ENCODE assay signal across 9 mouse cellular contexts in genomic region chr7:25314606-25315305, GRCm38 (mm10). TPM values are rescaled to one million over a fixed set of nuclear protein-coding genes. Genes with fewer than 3 reads are reported as not detected.
DNase-seq lines count a peak whose midpoint lies in the region; ATAC-seq and TF ChIP-seq lines count a peak whose summit lies in the region.
"Had no signal": no experiment of that assay in that cellular context is flagged by ENCODE, and none has a peak within 500 bp of the region (broad histone marks: within the 10 kb centered on the region; RNA-seq: fewer than 3 reads in every experiment).

No protein-coding gene starts in this region.

- H3K9me3 ChIP-seq in lung, postnatal 0 days (ENCODE audit: low read length), result no peaks in the 10 kb centered on the region
- H3K9me3 ChIP-seq in limb, embryonic 12.5 days, result no peaks in the 10 kb centered on the region
- no peaks in the 10 kb centered on the region for H3K9me3 ChIP-seq in stomach, embryonic 14.5 days (ENCODE audit: control insufficient read depth, low read depth, low read length)

- peak overlapping the region; percentile 53 for H3K4me2 ChIP-seq in lung, postnatal 0 days (replicated peaks; ENCODE audit: low read depth, low read length)
- peak overlapping the region; percentile 81 for H3K4me2 ChIP-seq in limb, embryonic 12.5 days
- H3K4me2 ChIP-seq in stomach, embryonic 14.5 days (replicated peaks; ENCODE audit: low read depth, low read length), result peak overlapping the region; percentile 73

- no peak for ATAC-seq in CD4-positive, CD25-positive, alpha-beta regulatory T cell, adult 4 months
- no peak for ATAC-seq in lung, postnatal 0 days
- no peak for ATAC-seq in limb, embryonic 12.5 days (ENCODE audit: insufficient number of reproducible peaks, insufficient read depth, low FRiP score, low TSS enrichment, low read depth)
- ATAC-seq in stomach, embryonic 14.5 days (ENCODE audit: insufficient number of reproducible peaks, insufficient read depth, low FRiP score, low read depth), result no peak

- TF ChIP-seq EP300 in lung, postnatal 0 days (IDR thresholded peaks at IDR 0.05), result no peak

- 3% methylated on average over 43 of the region's 51 CpGs for WGBS in lung, postnatal 0 days
- 2% methylated on average over 51 of the region's 51 CpGs for WGBS in limb, embryonic 12.5 days
- WGBS in stomach, embryonic 14.5 days, result 2% methylated on average over 51 of the region's 51 CpGs

- no peak overlapping the region for H3K9ac ChIP-seq in lung, postnatal 0 days (replicated peaks; ENCODE audit: low read depth)
- H3K9ac ChIP-seq in limb, embryonic 12.5 days (replicated peaks), result peak overlapping the region; percentile 53
- H3K9ac ChIP-seq in stomach, embryonic 14.5 days (replicated peaks; ENCODE audit: low read depth, low read length), result no peak overlapping the region

- peaks cover 14% of the 10 kb centered on the region for H3K4me1 ChIP-seq in lung, postnatal 0 days (ENCODE audit: insufficient read depth, low read depth, low read length)
- H3K4me1 ChIP-seq in limb, embryonic 12.5 days (replicated peaks), result peaks cover 23% of the 10 kb centered on the region
- H3K4me1 ChIP-seq in stomach, embryonic 14.5 days (ENCODE audit: control insufficient read depth, insufficient read depth, low read length), result peaks cover 20% of the 10 kb centered on the region; the same call in 1 of the 2 replicates

- no peak overlapping the region for H3K27ac ChIP-seq in lung, postnatal 0 days (ENCODE audit: low read length)
- no peak overlapping the region for H3K27ac ChIP-seq in limb, embryonic 12.5 days
- H3K27ac ChIP-seq in stomach, embryonic 14.5 days (ENCODE audit: low read length), result no peak overlapping the region
- H3K27ac ChIP-seq: macrophage had no signal

- peaks cover 35% of the 10 kb centered on the region; the same call in 1 of the 2 replicates for H3K27me3 ChIP-seq in lung, postnatal 0 days (replicated peaks; ENCODE audit: insufficient read depth, low read length)
- peaks cover 55% of the 10 kb centered on the region for H3K27me3 ChIP-seq in limb, embryonic 12.5 days
- H3K27me3 ChIP-seq in stomach, embryonic 14.5 days (ENCODE audit: control insufficient read depth, insufficient read depth, low read length), result 0 out of 2 replicates have a peak, but pooled peaks cover 18% of the 10 kb centered on the region

- H3K36me3 ChIP-seq in lung, postnatal 0 days (ENCODE audit: insufficient read depth, low read length), result no peaks in the 10 kb centered on the region
- H3K36me3 ChIP-seq in limb, embryonic 12.5 days, result no peaks in the 10 kb centered on the region
- no peaks in the 10 kb centered on the region for H3K36me3 ChIP-seq in stomach, embryonic 14.5 days (ENCODE audit: control insufficient read depth, insufficient read depth, low read length)

- TF ChIP-seq CTCF in lung, postnatal 0 days (IDR thresholded peaks at IDR 0.05), result no peak

- H3K4me3 ChIP-seq in lung, postnatal 0 days (ENCODE audit: low read depth, low read length), result peak overlapping the region; percentile 29
- H3K4me3 ChIP-seq in limb, embryonic 12.5 days (replicated peaks), result peak overlapping the region; percentile 49
- peak overlapping the region; percentile 36 for H3K4me3 ChIP-seq in stomach, embryonic 14.5 days (ENCODE audit: low read depth, low read length)

- DNase-seq in CD4-positive, CD25-positive, alpha-beta regulatory T cell, adult 2 months (ENCODE audit: low read depth, low spot score), result peak; percentile 37
- no peak for DNase-seq in lung, postnatal 0 days (ENCODE audit: low spot score)
- no peak for DNase-seq in lung, postnatal 10 days
- no peak for DNase-seq in natural killer cell, adult 2 months (ENCODE audit: low spot score in 2 of 2)
- DNase-seq in lung, postnatal 36 days, result no peak

RNA-seq across cellular contexts. Expression of gene Megf8, which starts 2.2 kb away (rescaled TPM):
- polyA plus RNA-seq in CD4-positive, CD25-positive, alpha-beta regulatory T cell, adult 4 months (2017; shearing (Covaris generic)), result under 1 TPM; 0.10 to 0.11 TPM
- 5.6 and 6.3 TPM in 2 replicates for polyA plus RNA-seq in lung, postnatal 0 days (2015; fragmentation: Nextera tagmentation; extraction: Ambion mirVana)
- polyA plus RNA-seq in limb, embryonic 12.5 days (2016; fragmentation: Nextera tagmentation; extraction: Ambion mirVana), result 21.6 and 21.7 TPM in 2 replicates
- 12.2 and 13.0 TPM in 2 replicates for polyA plus RNA-seq in stomach, embryonic 14.5 days (2014; fragmentation: Nextera tagmentation; extraction: Ambion mirVana)

RNA-seq across cellular contexts. Expression of gene Tmem145, which starts 8.8 kb away (rescaled TPM):
- polyA plus RNA-seq in CD4-positive, CD25-positive, alpha-beta regulatory T cell, adult 4 months (2017; shearing (Covaris generic)), result not detected
- polyA plus RNA-seq in lung, postnatal 0 days (2015; fragmentation: Nextera tagmentation; extraction: Ambion mirVana), result 0.08 TPM in 1 of 2 replicates, not detected in the other
- polyA plus RNA-seq in limb, embryonic 12.5 days (2016; fragmentation: Nextera tagmentation; extraction: Ambion mirVana), result 1.1 and 1.3 TPM in 2 replicates
- polyA plus RNA-seq in stomach, embryonic 14.5 days (2014; fragmentation: Nextera tagmentation; extraction: Ambion mirVana), result 1.9 and 2.0 TPM in 2 replicates
- polyA plus RNA-seq: macrophage had no signal

RNA-seq across cellular contexts. Expression of gene Prr19, which starts 13.5 kb away (rescaled TPM):
- not detected for polyA plus RNA-seq in CD4-positive, CD25-positive, alpha-beta regulatory T cell, adult 4 months (2017; shearing (Covaris generic))
- not detected in 2 replicates for polyA plus RNA-seq in lung, postnatal 0 days (2015; fragmentation: Nextera tagmentation; extraction: Ambion mirVana)
- polyA plus RNA-seq in limb, embryonic 12.5 days (2016; fragmentation: Nextera tagmentation; extraction: Ambion mirVana), result 0.66 and 0.86 TPM in 2 replicates
- polyA plus RNA-seq in stomach, embryonic 14.5 days (2014; fragmentation: Nextera tagmentation; extraction: Ambion mirVana), result 0.76 and 1.1 TPM in 2 replicates
- polyA plus RNA-seq: macrophage had no signal

RNA-seq across cellular contexts. Expression of gene Pafah1b3, which starts 17.0 kb away (rescaled TPM):
- polyA plus RNA-seq in CD4-positive, CD25-positive, alpha-beta regulatory T cell, adult 4 months (2017; shearing (Covaris generic)), result 10 to 100 TPM; 23.6 to 42.6 TPM
- polyA plus RNA-seq in lung, postnatal 0 days (2015; fragmentation: Nextera tagmentation; extraction: Ambion mirVana), result 83.8 and 87.1 TPM in 2 replicates
- 288 and 295 TPM in 2 replicates for polyA plus RNA-seq in limb, embryonic 12.5 days (2016; fragmentation: Nextera tagmentation; extraction: Ambion mirVana)
- 274 and 284 TPM in 2 replicates for polyA plus RNA-seq in stomach, embryonic 14.5 days (2014; fragmentation: Nextera tagmentation; extraction: Ambion mirVana)

RNA-seq across cellular contexts. Expression of gene Cic, which starts 47.3 kb away (rescaled TPM):
- polyA plus RNA-seq in CD4-positive, CD25-positive, alpha-beta regulatory T cell, adult 4 months (2017; shearing (Covaris generic)), result 10 to 100 TPM; 24.1 to 27.2 TPM
- 26.5 and 31.9 TPM in 2 replicates for polyA plus RNA-seq in lung, postnatal 0 days (2015; fragmentation: Nextera tagmentation; extraction: Ambion mirVana)
- 34.9 and 38.7 TPM in 2 replicates for polyA plus RNA-seq in limb, embryonic 12.5 days (2016; fragmentation: Nextera tagmentation; extraction: Ambion mirVana)
- polyA plus RNA-seq in stomach, embryonic 14.5 days (2014; fragmentation: Nextera tagmentation; extraction: Ambion mirVana), result 51.4 and 54.1 TPM in 2 replicates
